Mouse (Mus musculus): ENCODE measurements at regions not wholly inside any gene's neighbourhood (a gene's known extent, or its start where the extent isn't known, plus 50 kb on each side); places are given as distances from the start of the nearest gene placed in this dataset.

DNA sequence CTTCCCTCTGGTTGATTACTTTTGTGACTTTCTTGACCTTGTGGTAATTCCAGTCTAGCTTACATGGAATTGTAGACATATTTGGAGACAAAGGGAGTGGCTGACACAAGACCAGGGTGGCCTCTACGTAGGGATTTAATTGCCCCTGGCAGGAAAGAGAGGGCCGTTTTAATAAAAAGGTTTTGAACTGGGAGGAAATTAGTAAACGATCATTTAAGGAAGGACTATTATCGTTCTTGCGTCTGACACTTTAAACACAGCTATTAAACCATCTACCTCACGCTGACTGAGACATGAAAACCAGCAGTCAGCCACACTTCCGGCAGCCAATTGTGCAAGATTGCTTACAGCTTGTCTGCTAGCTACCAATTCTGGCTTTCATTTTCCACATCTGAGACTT is 197.1 kb upstream of the Tas2r119 start:
- Histone ChIP-seq H3K79me2 (replicated peaks; ENCODE audit: control insufficient read depth, extremely low read depth, insufficient read depth, poor library complexity, severe bottlenecking) (no peaks in the 10 kb centered on the region), H3K27me3 (replicated peaks) (no peaks in the 10 kb centered on the region), H3K4me3 (replicated peaks in 1 of 3; ENCODE audit: low read depth in 2 of 3, low read length in 2 of 3, poor library complexity in 1 of 3) (no peak overlapping the region), H3K36me3 (replicated peaks in 1 of 2; ENCODE audit: control insufficient read depth in 1 of 2, insufficient read depth in 1 of 2, low read length in 1 of 2) (no peaks in the 10 kb centered on the region), H3K4me2 (ENCODE audit: insufficient read depth, low read depth, poor library complexity, severe bottlenecking) (no peak overlapping the region), H3K4me1 (ENCODE audit: control insufficient read depth in 1 of 2, insufficient read depth in 2 of 2) (peaks cover 0 to 8% of the 10 kb centered on the region in 2 experiments; a peak in 2 of 4 replicates), H3K9me3 (replicated peaks; ENCODE audit: low read length) (no peaks in the 10 kb centered on the region), H3K27ac (ENCODE audit: insufficient read depth, low read depth) (no peak overlapping the region), H3K9ac (ENCODE audit: insufficient read depth, low read depth) (no peak overlapping the region)
- TF ChIP-seq ETS1 (conservative IDR thresholded peaks at IDR 0.05; ENCODE audit: low read depth, low read length), result no peak
- no peak for TF ChIP-seq ELF1 (IDR thresholded peaks at IDR 0.05; ENCODE audit: low read depth, low read length)
- TF ChIP-seq SMC3 (IDR thresholded peaks at IDR 0.05; ENCODE audit: low read depth, low read length), result no peak
- no peak for TF ChIP-seq USF2 (conservative IDR thresholded peaks at IDR 0.05; ENCODE audit: low read depth, low read length)
- TF ChIP-seq E2F4 (IDR thresholded peaks at IDR 0.05; ENCODE audit: insufficient replicate concordance, low read depth, low read length), result no peak
- TF ChIP-seq ZNF384 (IDR thresholded peaks at IDR 0.05; ENCODE audit: low read depth, low read length), result no peak
- no peak for TF ChIP-seq UBTF (IDR thresholded peaks at IDR 0.05; ENCODE audit: low read depth, low read length)
- no peak for TF ChIP-seq ZC3H11A (IDR thresholded peaks at IDR 0.05; ENCODE audit: low read depth, low read length)
- TF ChIP-seq EP300 (IDR thresholded peaks at IDR 0.05; ENCODE audit: low read length), result no peak
- no peak for TF ChIP-seq NELFE (IDR thresholded peaks at IDR 0.05; ENCODE audit: low read depth, low read length)
- no peak for TF ChIP-seq NRF1 (IDR thresholded peaks at IDR 0.05; ENCODE audit: low read depth, low read length)
- no peak for TF ChIP-seq PAX5 (IDR thresholded peaks at IDR 0.05; ENCODE audit: low read length)
- TF ChIP-seq HCFC1 (IDR thresholded peaks at IDR 0.05; ENCODE audit: low read depth, low read length), result no peak
- no peak for TF ChIP-seq MYC (IDR thresholded peaks at IDR 0.05; ENCODE audit: low read depth, low read length)
- in situ Hi-C loops (cut with MboI; ENCODE audit: low pct_ligation_motif_present, low pct_unique_long_range_greater_than_20kb, low sequenced_read_pairs) (no loop called here), dilution Hi-C loops (cut with MboI; ENCODE audit: extremely low pct_ligation_motif_present, extremely low pct_unique_long_range_greater_than_20kb, low sequenced_read_pairs) (no loop called here)
- no peak for DNase-seq (ENCODE audit: extremely low read depth)

DNA sequence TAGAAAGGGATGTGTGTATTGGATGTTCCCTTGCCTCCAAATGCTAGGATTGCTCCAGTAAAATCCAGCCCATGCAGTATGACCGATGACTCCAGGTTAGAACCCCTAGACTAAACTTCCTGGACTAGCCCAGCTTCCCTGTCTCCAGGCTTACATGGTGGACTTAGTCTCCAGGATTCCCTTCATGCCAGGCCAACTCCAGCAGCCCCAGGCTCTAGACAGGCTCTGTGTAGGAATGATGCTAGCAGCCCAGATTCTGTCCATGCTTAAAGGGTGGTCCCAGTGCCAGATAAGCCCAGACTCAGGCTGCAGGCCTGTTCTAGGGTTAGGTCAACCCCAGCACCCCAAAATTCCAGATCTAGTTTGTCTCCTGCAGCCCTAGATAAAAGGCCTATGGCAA is 196.3 kb upstream of the Tas2r119 start:
- Histone ChIP-seq H3K36me3 (replicated peaks in 1 of 2; ENCODE audit: control insufficient read depth in 1 of 2, insufficient read depth in 1 of 2, low read length in 1 of 2) (no peaks in the 10 kb centered on the region), H3K4me3 (replicated peaks in 1 of 3; ENCODE audit: low read depth in 2 of 3, low read length in 2 of 3, poor library complexity in 1 of 3) (no peak overlapping the region), H3K27me3 (replicated peaks) (no peaks in the 10 kb centered on the region), H3K9ac (ENCODE audit: insufficient read depth, low read depth) (no peak overlapping the region), H3K4me1 (ENCODE audit: control insufficient read depth in 1 of 2, insufficient read depth in 2 of 2) (peaks cover 0 to 8% of the 10 kb centered on the region in 2 experiments; a peak in 2 of 4 replicates), H3K79me2 (replicated peaks; ENCODE audit: control insufficient read depth, extremely low read depth, insufficient read depth, poor library complexity, severe bottlenecking) (no peaks in the 10 kb centered on the region), H3K4me2 (ENCODE audit: insufficient read depth, low read depth, poor library complexity, severe bottlenecking) (no peak overlapping the region), H3K27ac (ENCODE audit: insufficient read depth, low read depth) (no peak overlapping the region), H3K9me3 (replicated peaks; ENCODE audit: low read length) (no peaks in the 10 kb centered on the region)
- in situ Hi-C loops (cut with MboI; ENCODE audit: low pct_ligation_motif_present, low pct_unique_long_range_greater_than_20kb, low sequenced_read_pairs), result no loop called here
- TF ChIP-seq SMC3 (IDR thresholded peaks at IDR 0.05; ENCODE audit: low read depth, low read length) (no peak), CHD2 (IDR thresholded peaks at IDR 0.05; ENCODE audit: low read length) (no peak), GABPA (IDR thresholded peaks at IDR 0.05; ENCODE audit: insufficient replicate concordance, low read depth, low read length) (no peak), POLR2A (IDR thresholded peaks at IDR 0.05; ENCODE audit: low read depth, low read length) (no peak), NELFE (IDR thresholded peaks at IDR 0.05; ENCODE audit: low read depth, low read length) (no peak), RAD21 (IDR thresholded peaks at IDR 0.05; ENCODE audit: low read depth, low read length) (no peak), MAX (IDR thresholded peaks at IDR 0.05; ENCODE audit: low read length) (no peak), MYC (IDR thresholded peaks at IDR 0.05; ENCODE audit: low read depth, low read length) (no peak), TBP (conservative IDR thresholded peaks at IDR 0.05; ENCODE audit: low read depth, low read length) (no peak), POLR2AphosphoS2 (IDR thresholded peaks at IDR 0.05; ENCODE audit: low read depth, low read length) (no peak), BHLHE40 (IDR thresholded peaks at IDR 0.05; ENCODE audit: low read depth, low read length) (no peak), ELF1 (IDR thresholded peaks at IDR 0.05; ENCODE audit: low read depth, low read length) (no peak), MAZ (IDR thresholded peaks at IDR 0.05; ENCODE audit: low read depth, low read length) (no peak), CHD1 (IDR thresholded peaks at IDR 0.05; ENCODE audit: low read depth, low read length) (no peak), ZKSCAN1 (IDR thresholded peaks at IDR 0.05; ENCODE audit: borderline replicate concordance, low read depth, low read length) (no peak)
- dilution Hi-C loops (cut with MboI; ENCODE audit: extremely low pct_ligation_motif_present, extremely low pct_unique_long_range_greater_than_20kb, low sequenced_read_pairs), result no loop called here
- DNase-seq (ENCODE audit: extremely low read depth), result no peak

All from CH12.LX (cell line).